Mouse (Mus musculus) neural tube, embryonic 13.5 days (tissue): ENCODE measurements around the gene Serpina9. TPM values are rescaled to one million over a fixed set of nuclear protein-coding genes. Genes with fewer than 3 reads are reported as not detected.
"Not testable (repeated sequence)": the region's sequence is repeated elsewhere in the genome, so short reads cannot be mapped to it uniquely, and the experiment has no call there.

Experiments
- ATAC-seq: fragments of 200-750 bp; cut with Nextera tagmentation; 2 replicates; pipeline ENCODE4 v1.8.0; 2017; ENCODE audit warnings: low read depth, mild to moderate bottlenecking, moderate TSS enrichment, moderate library complexity
- H3K27ac ChIP-seq: fragments of 300-500 bp; sonication (generic); replicated peaks from 2 replicates; pipeline ENCODE4 v1.5.1; 2015; ENCODE audit warnings: moderate library complexity, mild to moderate bottlenecking, inconsistent platforms
- H3K27me3 ChIP-seq: fragments of 300-500 bp; sonication (generic); 2 replicates; pipeline ENCODE4 v1.6.1; 2015; ENCODE audit warnings: mild to moderate bottlenecking, inconsistent platforms
- H3K36me3 ChIP-seq: fragments of 300-500 bp; sonication (generic); 2 replicates; pipeline ENCODE4 v1.6.1; 2015; ENCODE audit warnings: mild to moderate bottlenecking, inconsistent platforms
- H3K4me1 ChIP-seq: fragments of 300-500 bp; sonication (generic); replicated peaks from 2 replicates; pipeline ENCODE4 v1.6.1; 2015; ENCODE audit warnings: inconsistent platforms
- H3K4me2 ChIP-seq: fragments of 300-500 bp; sonication (generic); 2 replicates; pipeline ENCODE4 v1.6.1; 2015; ENCODE audit warnings: inconsistent platforms, mild to moderate bottlenecking, moderate library complexity
- H3K4me3 ChIP-seq: fragments of 300-500 bp; sonication (generic); 2 replicates; pipeline ENCODE4 v1.5.1; 2015; ENCODE audit warnings: mild to moderate bottlenecking, inconsistent platforms
- H3K9ac ChIP-seq: fragments of 300-500 bp; sonication (generic); 2 replicates; pipeline ENCODE4 v1.6.1; 2015; ENCODE audit warnings: moderate library complexity, mild to moderate bottlenecking, inconsistent platforms
- H3K9me3 ChIP-seq: fragments of 300-500 bp; sonication (generic); 2 replicates; pipeline ENCODE4 v1.6.1; 2016; ENCODE audit warnings: inconsistent platforms
- WGBS: fragments of 180-500 bp; shearing (Covaris S2); methylation state at CpG from one replicate; pipeline ENCODE4 v1.1.7; 2015; 5-methylcytosine and 5-hydroxymethylcytosine counted together
- polyA plus RNA-seq: library from polyadenylated mRNA; unstranded; fragments of >200 nt; fragmentation: Nextera tagmentation; extraction: Ambion mirVana; gene quantifications from 2 replicates; pipeline ENCODE4 v1.2.1, GENCODE M21; 2015

The Serpina9 gene
- polyA plus RNA-seq, 1 experiment from 2014 or later, result not detected

DNA sequence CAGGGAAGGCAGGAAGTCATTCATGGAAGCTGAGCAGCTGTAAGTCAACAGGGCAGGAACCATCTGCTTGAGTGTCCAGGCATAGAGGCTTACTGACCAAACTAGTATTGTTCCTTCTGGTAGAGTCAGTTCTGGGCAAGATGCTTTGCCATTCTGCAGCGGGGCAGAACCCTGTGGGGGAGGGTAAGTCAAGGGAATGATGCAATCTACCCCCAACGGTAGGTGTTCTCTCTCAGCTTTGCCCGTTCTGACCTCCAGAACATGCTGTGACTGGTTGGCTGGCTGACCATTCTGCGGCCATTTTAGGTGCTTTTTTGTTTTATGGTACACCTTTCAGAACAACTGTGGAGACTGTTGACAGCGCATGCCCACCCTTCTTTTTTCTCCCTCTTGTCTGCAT, 51.2 kb downstream of the Serpina9 start:
- Histone ChIP-seq H3K4me3 (no peak overlapping the region), H3K4me1 (no peaks in the 10 kb centered on the region), H3K27ac (no peak overlapping the region), H3K27me3 (no peaks in the 10 kb centered on the region), H3K36me3 (no peaks in the 10 kb centered on the region), H3K9ac (no peak overlapping the region), H3K9me3 (0 out of 2 replicates have a peak, but pooled peaks cover 5% of the 10 kb centered on the region), H3K4me2 (no peak overlapping the region)
- ATAC-seq, result no peak
- WGBS, result 84% methylated on average over 5 of the region's 5 CpGs

GRCm38 (mm10) chr12:103961716-103962115, 51.8 kb downstream of the Serpina9 start:
- H3K36me3 ChIP-seq, result no peaks in the 10 kb centered on the region
- no peaks in the 10 kb centered on the region for H3K9me3 ChIP-seq
- no peak overlapping the region for H3K27ac ChIP-seq
- H3K27me3 ChIP-seq, result no peaks in the 10 kb centered on the region
- ATAC-seq, result no peak
- H3K4me2 ChIP-seq, result no peak overlapping the region
- no peak overlapping the region for H3K9ac ChIP-seq
- H3K4me3 ChIP-seq, result no peak overlapping the region
- no peaks in the 10 kb centered on the region for H3K4me1 ChIP-seq
- 96% methylated on average over 1 of the region's 1 CpGs for WGBS

- no peak for ATAC-seq
- H3K9me3 ChIP-seq, result no peaks in the 10 kb centered on the region
- H3K4me2 ChIP-seq, result no peak within 1 kb of the TSS
- 75% methylated on average over 3 of the region's 3 CpGs for WGBS
- no peak within 1 kb of the TSS for H3K9ac ChIP-seq
- H3K4me1 ChIP-seq, result no peaks in the 10 kb centered on the region
- no peaks in the 10 kb centered on the region for H3K36me3 ChIP-seq
- no peaks in the 10 kb centered on the region for H3K27me3 ChIP-seq
- H3K4me3 ChIP-seq, result no peak within 1 kb of the TSS
- no peak within 1 kb of the TSS for H3K27ac ChIP-seq
These were observed 54.8 kb downstream of the Serpina9 start, which contains the start of gene Serpina1e for GRCm38 (mm10) chr12:103958798-103959197. Serpina1e (minus strand) TSS chr12:103958975.

GRCm38 (mm10) chr12:103956555-103956954, 57.0 kb downstream of the Serpina9 start:
- not testable (repeated sequence) for H3K4me2 ChIP-seq, H3K9ac ChIP-seq, H3K36me3 ChIP-seq, H3K27ac ChIP-seq, H3K4me1 ChIP-seq, H3K9me3 ChIP-seq, H3K27me3 ChIP-seq, ATAC-seq, H3K4me3 ChIP-seq
- 92% methylated on average over 2 of the region's 2 CpGs for WGBS

- H3K9me3 ChIP-seq, H3K4me1 ChIP-seq, H3K36me3 ChIP-seq, H3K27ac ChIP-seq, H3K27me3 ChIP-seq, ATAC-seq, H3K4me3 ChIP-seq, H3K4me2 ChIP-seq, H3K9ac ChIP-seq: not testable (repeated sequence)
- WGBS, result 68% methylated on average over 3 of the region's 3 CpGs
These were observed 60.6 kb downstream of the Serpina9 start for GRCm38 (mm10) chr12:103952972-103953371.

- Histone ChIP-seq H3K4me3 (no peak overlapping the region), H3K4me2 (no peak overlapping the region), H3K4me1 (no peaks in the 10 kb centered on the region), H3K9ac (no peak overlapping the region), H3K27me3 (no peaks in the 10 kb centered on the region), H3K9me3 (no peaks in the 10 kb centered on the region; the same call in 1 of the 2 replicates), H3K27ac (no peak overlapping the region), H3K36me3 (no peaks in the 10 kb centered on the region)
- no peak for ATAC-seq
- WGBS, result 93% methylated on average over 4 of the region's 4 CpGs
These were observed 67.3 kb downstream of the Serpina9 start for GRCm38 (mm10) chr12:103946243-103946642.

Other genes starting within 250 kb of the Serpina9 start
- not detected in 2 replicates for gene Serpina1d, start 240.2 kb downstream of the Serpina9 start, polyA plus RNA-seq
- 0.27 TPM in 1 of 2 replicates, not detected in the other for gene Serpina1b, start 183.4 kb downstream of the Serpina9 start, polyA plus RNA-seq
- gene Serpina1a, start 150.2 kb downstream of the Serpina9 start, polyA plus RNA-seq, result 0.68 TPM in 1 of 2 replicates, not detected in the other
- gene Serpina1c, start 108.9 kb downstream of the Serpina9 start, polyA plus RNA-seq, result not detected in 2 replicates
- not detected in 2 replicates for gene Serpina1e, start 54.8 kb downstream of the Serpina9 start, polyA plus RNA-seq
- not detected in 2 replicates for gene Serpina11, start 23.8 kb downstream of the Serpina9 start, polyA plus RNA-seq
- 0.08 TPM in 1 of 2 replicates, not detected in the other for gene Serpina12, start 30.7 kb upstream of the Serpina9 start, polyA plus RNA-seq
- gene Serpina5, start 87.4 kb upstream of the Serpina9 start, polyA plus RNA-seq, result not detected in 2 replicates
- gene Serpina3a, start 99.0 kb upstream of the Serpina9 start, polyA plus RNA-seq, result not detected in 2 replicates
- gene Serpina3b, start 114.2 kb upstream of the Serpina9 start, polyA plus RNA-seq, result not detected in 2 replicates
- not detected in 2 replicates for gene Serpina3c, start 140.1 kb upstream of the Serpina9 start, polyA plus RNA-seq
- not detected in 2 replicates for gene Serpina3f, start 200.8 kb upstream of the Serpina9 start, polyA plus RNA-seq
- gene Serpina3g, start 222.5 kb upstream of the Serpina9 start, polyA plus RNA-seq, result 5.2 and 6.5 TPM in 2 replicates
- not detected in 2 replicates for gene Serpina3i, start 249.4 kb upstream of the Serpina9 start, polyA plus RNA-seq